Mouse (Mus musculus) brown adipose tissue, adult 24 weeks (tissue): Measurements from ENCODE around the gene Mrps11. TPM values are rescaled to one million over a fixed set of nuclear protein-coding genes. Genes with fewer than 3 reads are reported as not detected.

Experiments used
- H3K27ac ChIP-seq: fragments of 200-500 bp; replicated peaks from 2 replicates; pipeline ENCODE4 v1.5.1; 2012; ENCODE audit warnings: low read depth, mild to moderate bottlenecking, low read length
- H3K4me1 ChIP-seq: fragments of 200-500 bp; 2 replicates; pipeline ENCODE4 v1.6.1; 2012; ENCODE audit warnings: low read length, mixed read lengths; ENCODE audit not compliant: control insufficient read depth, insufficient read depth, insufficient read length
- H3K4me3 ChIP-seq: fragments of 200-500 bp; 2 replicates; pipeline ENCODE4 v1.5.1; 2012; ENCODE audit warnings: low read depth, mild to moderate bottlenecking, low read length, moderate library complexity; ENCODE audit not compliant: insufficient read depth
- polyA plus RNA-seq: library from polyadenylated mRNA; stranded (reverse); fragments of >200 nt; gene quantifications from 2 replicates; pipeline ENCODE4 v1.2.4, GENCODE M21; 2012; ENCODE audit not compliant: missing spikeins, insufficient read depth, insufficient read length

Mrps11 gene
- polyA plus RNA-seq, 1 experiment: 68.0 TPM

DNA sequence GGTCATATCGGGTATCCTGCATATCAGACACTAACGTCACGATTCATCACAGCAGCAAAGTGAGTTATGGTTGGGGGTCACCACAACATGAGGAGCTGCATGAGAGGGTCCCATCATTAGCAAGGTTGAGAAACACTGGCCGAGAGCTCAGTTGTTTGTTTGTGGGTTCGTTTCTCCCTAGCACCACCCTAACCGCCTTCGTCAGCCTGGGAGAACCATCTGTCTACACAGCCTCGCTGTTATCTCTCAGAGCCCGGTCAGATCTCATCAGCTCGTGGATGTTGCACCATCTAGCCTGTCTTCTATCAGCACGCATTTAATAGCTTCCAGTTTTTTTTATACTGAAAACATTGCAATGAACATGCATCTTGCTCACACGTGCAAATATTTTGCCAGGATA is 35.4 kb downstream of the Mrps11 start:
- Histone ChIP-seq H3K27ac (no peak overlapping the region), H3K4me1 (no peaks in the 10 kb centered on the region), H3K4me3 (no peak overlapping the region)

DNA sequence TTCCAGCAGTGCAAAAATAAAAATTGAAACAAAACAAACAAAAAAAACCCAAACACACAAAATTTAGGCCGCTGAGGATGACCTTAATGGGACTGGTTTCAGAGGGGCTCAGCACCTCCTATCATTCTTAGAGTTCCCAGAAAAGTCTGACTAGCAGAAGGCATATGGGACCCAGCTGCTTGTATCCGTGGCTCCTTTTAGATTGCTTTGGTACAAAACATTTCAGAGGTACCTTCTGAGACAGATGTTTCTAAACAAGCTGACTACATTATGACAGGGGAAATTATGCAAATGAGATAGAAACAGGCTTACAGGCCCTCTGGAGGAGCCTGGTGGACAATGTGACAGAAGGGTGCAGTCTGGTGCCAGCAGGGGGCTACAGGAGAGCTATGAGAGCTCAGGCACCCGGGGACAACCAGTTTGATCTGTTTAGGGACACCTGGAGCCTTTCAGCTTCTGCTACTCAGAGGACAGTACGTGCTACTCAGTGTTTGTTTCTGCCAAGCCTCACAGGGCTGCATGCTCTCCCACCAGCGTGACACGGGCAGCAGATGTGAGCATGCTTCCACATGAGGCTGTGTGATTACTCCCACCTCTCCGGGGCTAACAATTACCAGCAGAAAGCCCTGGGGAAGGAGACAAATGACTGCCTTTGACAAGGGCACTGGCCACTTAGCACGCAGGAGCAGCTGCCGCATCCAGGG is 43.9 kb downstream of the Mrps11 start:
- H3K4me1 ChIP-seq: no peaks in the 10 kb centered on the region
- H3K4me3 ChIP-seq: no peak overlapping the region
- no peak overlapping the region for H3K27ac ChIP-seq

DNA sequence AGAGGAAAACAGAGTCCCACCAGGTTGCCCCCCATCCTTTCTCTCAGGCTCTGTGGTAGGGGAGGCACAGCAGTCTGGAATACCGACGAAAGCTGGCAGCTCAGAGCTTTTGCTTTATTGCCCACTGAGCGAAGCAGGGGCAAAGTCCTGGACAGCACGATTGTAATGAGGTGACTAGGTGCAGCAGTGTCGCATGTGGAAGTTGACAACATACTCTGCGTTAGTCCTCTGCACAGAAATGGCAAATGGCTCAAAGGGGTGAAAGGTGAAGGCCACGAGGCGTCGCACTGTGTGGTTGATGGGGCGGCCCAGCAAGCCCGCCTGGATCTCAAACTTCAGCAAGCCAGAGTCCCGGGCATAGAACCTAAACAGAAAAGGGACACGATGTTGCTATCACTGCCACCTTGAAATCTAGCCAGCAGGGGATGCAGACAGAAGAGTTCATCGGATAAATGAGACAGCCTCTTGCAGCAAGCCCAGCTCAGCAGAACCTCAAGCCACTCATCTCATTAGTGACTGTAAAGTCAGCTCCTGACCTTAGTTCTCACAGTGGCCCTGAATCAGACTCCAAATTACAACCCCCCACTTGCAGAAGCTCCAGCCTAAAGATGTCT is 44.9 kb downstream of the Mrps11 start:
- no peak overlapping the region for H3K4me3 ChIP-seq
- no peaks in the 10 kb centered on the region for H3K4me1 ChIP-seq
- no peak overlapping the region for H3K27ac ChIP-seq

DNA sequence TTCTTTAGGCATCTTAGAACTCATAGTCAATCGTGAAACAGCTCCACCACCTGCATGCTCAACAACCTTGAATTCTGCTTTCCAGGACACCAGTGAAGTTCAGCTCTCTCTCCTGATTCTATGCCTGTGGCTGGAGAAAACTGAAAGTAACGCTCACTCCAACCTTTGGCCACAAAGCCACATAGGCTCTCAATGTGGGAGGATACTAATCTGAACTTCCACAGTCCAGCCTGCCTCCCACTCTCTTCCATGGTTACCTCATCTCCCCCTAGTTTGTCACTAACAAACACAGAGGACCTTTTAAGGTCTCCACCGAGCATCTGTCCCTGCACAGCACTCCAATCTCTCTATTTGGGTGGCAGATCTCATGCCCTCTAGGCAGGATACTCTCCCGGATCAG is 52.7 kb downstream of the Mrps11 start:
- H3K27ac ChIP-seq: no peak overlapping the region
- no peaks in the 10 kb centered on the region for H3K4me1 ChIP-seq
- H3K4me3 ChIP-seq: no peak overlapping the region

DNA sequence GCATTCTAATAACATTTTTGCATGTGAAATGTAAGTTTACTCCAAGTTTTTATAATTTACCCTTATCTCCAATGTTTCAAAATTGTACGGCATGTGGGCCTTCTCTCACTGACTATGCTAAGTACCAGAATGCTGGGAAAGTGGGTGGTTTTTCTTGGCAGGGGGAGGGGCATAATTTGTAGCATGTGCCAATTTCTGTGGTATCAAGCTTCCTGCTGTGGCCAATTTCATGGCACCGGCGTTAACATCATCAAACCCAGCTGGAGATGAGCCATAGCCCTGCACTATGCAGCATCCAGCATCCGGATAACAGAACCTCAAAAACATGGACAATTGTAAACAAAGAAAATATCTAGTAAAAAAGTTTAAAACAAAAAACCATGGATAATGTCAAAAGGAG is 54.3 kb downstream of the Mrps11 start:
- H3K4me1 ChIP-seq: no peaks in the 10 kb centered on the region
- no peak overlapping the region for H3K4me3 ChIP-seq
- H3K27ac ChIP-seq: no peak overlapping the region

DNA sequence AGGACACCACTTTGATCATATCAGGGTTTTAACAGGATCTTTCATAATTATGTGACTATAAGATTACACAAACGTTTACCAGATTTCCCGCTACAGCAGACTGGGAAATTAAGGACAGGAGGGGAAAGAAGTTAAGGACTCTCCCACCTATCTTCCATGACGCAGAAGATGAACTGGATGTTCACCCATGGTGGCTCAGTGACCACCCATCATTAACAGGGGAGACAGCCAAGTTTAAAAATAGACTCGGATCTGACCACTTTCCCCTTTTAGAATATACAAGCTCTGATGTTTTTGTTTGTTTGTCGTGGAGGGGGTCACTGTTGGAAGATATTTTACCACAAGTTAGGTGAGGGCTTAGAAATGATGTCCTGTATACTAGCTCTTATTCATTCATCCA is 58.7 kb downstream of the Mrps11 start:
- Histone ChIP-seq H3K27ac (no peak overlapping the region), H3K4me3 (no peak overlapping the region), H3K4me1 (peaks cover 2% of the 10 kb centered on the region; the same call in 1 of the 2 replicates)

Other genes starting within 250 kb of the Mrps11 start
- 104 and 127 TPM in 2 replicates for gene Ntrk3, start 45.1 kb upstream of the Mrps11 start, polyA plus RNA-seq
- 56.4 and 61.8 TPM in 2 replicates for gene Mrpl46, start 412 bp downstream of the Mrps11 start, polyA plus RNA-seq
- 5.9 and 6.6 TPM in 2 replicates for gene Det1, start 64.1 kb downstream of the Mrps11 start, polyA plus RNA-seq
- 8.5 and 20.2 TPM in 2 replicates for gene Aen, start 112.7 kb downstream of the Mrps11 start, polyA plus RNA-seq
- gene Isg20, start 130.3 kb downstream of the Mrps11 start, polyA plus RNA-seq: 6.0 and 8.6 TPM in 2 replicates